Mouse (Mus musculus): ENCODE results near the gene Tyw1.

- TF ChIP-seq CTCF (IDR thresholded peaks at IDR 0.05; ENCODE audit: low read depth) (no peak), EP300 (optimal IDR thresholded peaks at IDR 0.05) (no peak)
Measured at GRCm38 (mm10) chr5:130386418-130386817, 131.0 kb downstream of the Tyw1 start.

Measured in stomach, postnatal 0 days (tissue).